Mouse (Mus musculus) olfactory bulb, adult 2 months (tissue): Measurements from ENCODE around the gene Dna2.

Experiments
- CTCF ChIP-seq: fragments of 200-500 bp; IDR thresholded peaks from 2 replicates; pipeline ENCODE4 v1.5.1; 2012; ENCODE audit warnings: low read depth, mild to moderate bottlenecking, low read length, moderate library complexity; ENCODE audit not compliant: insufficient read depth
- POLR2A ChIP-seq: fragments of 200-500 bp; IDR thresholded peaks from 2 replicates; pipeline ENCODE4 v1.6.1; 2012; ENCODE audit warnings: mild to moderate bottlenecking, low read depth, low read length, moderate library complexity; ENCODE audit not compliant: insufficient read depth

DNA sequence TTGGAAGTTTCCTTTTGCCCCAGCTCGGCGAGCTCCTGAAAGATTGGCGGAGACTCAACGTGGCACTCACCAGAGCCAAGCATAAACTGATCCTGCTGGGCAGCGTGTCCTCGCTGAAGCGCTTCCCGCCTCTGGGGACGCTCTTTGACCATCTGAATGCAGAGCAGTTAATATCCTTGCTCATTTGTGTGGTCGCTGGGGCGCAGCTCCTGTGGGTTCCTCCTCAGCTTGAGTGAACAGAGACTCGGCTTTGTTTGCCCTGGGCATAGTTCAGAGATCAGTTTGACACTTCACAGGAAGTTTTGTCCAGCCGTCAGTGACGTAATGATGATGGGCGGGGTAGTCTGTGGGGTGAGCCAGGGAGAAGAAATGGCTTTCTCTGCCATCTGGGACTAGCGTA is 25.0 kb downstream of the Dna2 start:
- no peak for TF ChIP-seq CTCF
- TF ChIP-seq POLR2A: no peak
